Mouse (Mus musculus) sigmoid colon, adult 10 weeks (tissue): ENCODE measurements around the gene Ikzf2. TPM values are rescaled to one million over a fixed set of nuclear protein-coding genes. Genes with fewer than 3 reads are reported as not detected.

Experiments used
- polyA plus RNA-seq: library from polyadenylated mRNA; stranded (reverse); fragments of 350-450 nt; fragmentation: Illumina TruSeq; extraction: RNeasy Lipid Tissue Mini Kit (QIAGEN cat#74804); gene quantifications from one replicate; pipeline ENCODE4 v1.2.3, GENCODE M21; 2014; ENCODE audit warnings: low read depth, low replicate concordance

Ikzf2 gene
- 10.7 TPM for polyA plus RNA-seq

DNA sequence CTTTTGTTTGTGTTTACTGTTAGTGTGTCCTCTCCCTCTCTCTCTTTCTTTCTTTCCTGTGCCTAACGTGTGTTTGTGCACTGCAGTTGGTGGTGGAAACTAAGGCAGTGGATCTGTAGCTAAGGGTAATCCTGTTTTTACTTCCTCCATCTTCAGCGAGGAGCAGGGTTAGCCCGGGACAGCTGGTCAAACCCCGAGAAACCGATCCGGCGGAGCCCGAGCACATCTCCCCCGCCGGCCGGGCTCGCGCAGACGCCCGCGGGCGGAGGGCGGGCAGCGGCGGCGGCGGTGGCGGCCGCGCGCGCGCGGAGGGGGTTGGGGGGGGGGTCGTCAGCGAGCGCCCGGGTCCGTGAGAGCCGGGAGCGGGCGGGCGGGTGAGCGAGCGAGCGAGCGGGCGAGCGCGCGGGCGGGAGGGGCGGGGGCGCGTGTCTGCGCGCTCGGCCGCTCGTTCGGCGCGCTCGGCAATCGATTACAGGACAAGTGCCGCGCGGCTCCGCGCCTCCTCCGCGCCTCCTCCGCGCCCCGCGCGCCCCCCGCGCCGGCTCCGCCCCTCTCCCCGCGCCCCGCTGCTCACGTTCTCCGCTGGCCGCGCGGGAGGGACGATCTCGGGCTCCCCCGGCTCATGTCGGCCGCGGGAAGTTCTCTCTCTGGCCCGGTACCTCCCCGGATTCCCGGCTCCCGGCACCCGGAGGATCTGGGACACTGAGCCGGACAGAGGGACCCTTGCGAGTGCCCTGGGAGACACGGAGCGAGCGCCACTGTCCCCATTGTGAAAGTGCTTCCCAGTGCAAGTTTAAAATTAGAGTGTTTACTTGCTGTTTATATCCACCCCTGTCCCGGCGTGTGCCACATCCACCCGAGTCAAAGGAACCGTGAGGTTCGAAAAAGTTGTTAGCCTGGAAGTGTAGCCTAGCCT lies at the start of gene Ikzf2:
TSS of gene Ikzf2 (minus strand) at position 170 of the 916 bp plus-strand sequence.

Other genes starting within 250 kb of the Ikzf2 start
- gene Spag16, start 139.7 kb upstream of the Ikzf2 start, polyA plus RNA-seq: not detected